Mouse (Mus musculus): ENCODE measurements around the gene Ankrd42. TPM values are rescaled to one million over a fixed set of nuclear protein-coding genes. Genes with fewer than 3 reads are reported as not detected.

Gene Ankrd42
- polyA plus RNA-seq (2012; ENCODE audit: insufficient read depth, insufficient read length, missing spikeins) = 1.2 and 2.5 TPM in 2 replicates

DNA sequence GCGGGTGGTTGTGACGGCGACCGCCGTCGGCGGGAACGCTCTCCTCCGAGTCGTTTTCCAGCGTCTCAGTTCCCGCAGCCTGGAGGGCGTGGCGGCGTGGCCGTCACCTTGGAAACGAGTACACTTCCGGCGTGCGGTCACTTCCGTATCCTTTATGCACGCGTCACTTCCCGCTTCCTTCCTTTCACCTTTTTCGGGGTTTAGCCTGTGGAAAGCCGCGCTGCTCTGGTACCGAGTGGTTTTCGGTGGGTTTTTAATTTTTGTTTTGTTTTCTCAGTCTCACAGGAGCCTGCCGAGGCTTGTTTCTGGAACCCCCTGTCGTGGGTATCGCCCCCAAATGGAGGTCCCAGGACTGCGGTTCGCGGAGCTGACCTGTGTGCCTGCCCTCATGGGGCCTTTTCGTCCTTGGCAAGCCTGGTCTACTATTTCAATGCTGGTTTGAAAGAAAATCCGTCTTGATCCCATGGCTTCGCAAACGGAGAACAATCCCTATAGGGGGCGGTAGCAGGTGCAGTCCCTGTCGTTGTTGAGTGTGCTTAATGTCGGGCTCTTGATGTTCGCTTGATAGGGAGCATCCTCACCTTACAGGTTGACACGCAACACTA lies at the start of gene Ankrd42:
TSS of gene Ankrd42 (minus strand) at position 122 of the 605 bp plus-strand sequence.
- H3K4me1 ChIP-seq (ENCODE audit: control insufficient read depth, insufficient read depth, insufficient read length, low read length) = peaks cover 3% of the 10 kb centered on the region
- peak within 1 kb of the TSS; percentile 93 for H3K27ac ChIP-seq (replicated peaks; ENCODE audit: low read depth, low read length)
- H3K4me3 ChIP-seq (ENCODE audit: insufficient read depth, low read depth, low read length) = peak within 1 kb of the TSS; percentile 77

- Histone ChIP-seq H3K4me3 (ENCODE audit: insufficient read depth, low read depth, low read length) (no peak overlapping the region), H3K4me1 (ENCODE audit: control insufficient read depth, insufficient read depth, insufficient read length, low read length) (no peaks in the 10 kb centered on the region), H3K27ac (replicated peaks; ENCODE audit: low read depth, low read length) (no peak overlapping the region)
These were observed 40.4 kb upstream of the Ankrd42 start for GRCm38 (mm10) chr7:92677346-92677745.

DNA sequence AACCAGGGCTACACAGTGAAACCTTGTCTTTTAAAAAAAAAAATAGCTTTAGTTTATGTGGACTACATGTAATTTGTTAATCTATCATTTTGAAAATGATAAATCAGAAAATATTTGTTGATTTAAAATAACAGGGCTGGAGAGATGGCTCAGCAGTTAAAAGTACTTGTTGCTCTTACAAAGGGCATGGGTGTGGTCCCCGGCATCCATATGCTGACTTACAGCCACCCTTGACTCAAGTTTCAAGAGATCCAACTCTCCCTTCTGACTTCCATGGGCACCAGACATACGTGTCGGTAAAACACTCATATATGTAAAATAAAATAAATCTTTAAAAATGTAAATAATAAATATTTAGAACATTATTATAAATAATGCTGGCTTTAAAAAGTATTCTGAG lies 38.2 kb upstream of the Ankrd42 start:
- Histone ChIP-seq H3K4me3 (ENCODE audit: insufficient read depth, low read depth, low read length) (no peak overlapping the region), H3K27ac (replicated peaks; ENCODE audit: low read depth, low read length) (no peak overlapping the region), H3K4me1 (ENCODE audit: control insufficient read depth, insufficient read depth, insufficient read length, low read length) (no peaks in the 10 kb centered on the region)

DNA sequence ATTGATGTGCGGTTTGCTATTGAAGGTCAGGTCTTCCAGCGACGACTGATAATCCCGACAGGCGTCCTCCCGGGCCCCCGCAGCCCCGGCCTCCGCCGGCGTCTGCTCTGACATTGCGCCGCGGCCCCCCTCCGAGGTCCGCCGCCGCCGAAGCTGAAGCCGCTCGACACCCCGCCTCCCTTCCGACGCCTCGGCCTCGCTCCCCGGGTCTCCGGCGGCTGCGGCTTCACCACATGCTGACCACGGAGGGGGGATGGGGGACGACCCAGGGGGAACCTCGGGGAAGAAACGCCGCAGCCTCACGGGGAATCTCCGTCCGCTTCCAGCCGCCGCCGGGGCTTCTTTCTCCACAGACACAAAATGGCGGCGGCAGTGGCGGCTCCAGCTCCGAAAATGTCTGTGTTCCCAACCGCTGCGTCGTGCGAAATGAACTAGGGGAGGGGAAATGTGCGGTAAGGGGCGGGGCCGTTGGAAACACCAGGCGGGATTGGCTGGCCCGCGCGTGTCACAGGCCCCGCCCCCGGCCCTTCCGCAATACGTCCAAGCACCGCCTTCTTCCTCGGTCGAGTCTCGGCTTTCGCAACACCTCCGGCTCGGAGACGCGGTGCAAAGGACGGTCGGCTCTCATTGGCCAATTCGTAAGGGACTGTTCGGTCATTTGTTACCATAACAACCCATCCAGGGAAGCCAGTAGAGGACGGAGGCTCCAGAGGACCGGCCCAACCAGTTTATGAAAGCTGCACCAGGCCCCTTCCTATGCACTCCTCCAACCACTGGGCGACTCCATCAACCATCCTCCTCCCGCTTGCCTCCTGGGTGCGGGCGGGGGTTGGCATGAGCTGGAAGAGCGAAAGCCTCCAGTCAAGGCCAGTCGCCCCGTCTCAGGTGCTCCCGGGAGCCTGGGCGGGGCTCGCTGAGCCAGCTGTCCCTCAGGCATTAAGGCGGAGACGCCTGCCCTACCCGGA lies 32.8 kb upstream of the Ankrd42 start, which contains the start of gene Pcf11:
TSS of gene Pcf11 (minus strand) at position 428 of the 965 bp plus-strand sequence.
- H3K4me1 ChIP-seq (ENCODE audit: control insufficient read depth, insufficient read depth, insufficient read length, low read length) = no peaks in the 10 kb centered on the region
- peak within 1 kb of the TSS; percentile 82 for H3K4me3 ChIP-seq (ENCODE audit: insufficient read depth, low read depth, low read length)
- peak within 1 kb of the TSS; percentile 93 for H3K27ac ChIP-seq (replicated peaks; ENCODE audit: low read depth, low read length)

DNA sequence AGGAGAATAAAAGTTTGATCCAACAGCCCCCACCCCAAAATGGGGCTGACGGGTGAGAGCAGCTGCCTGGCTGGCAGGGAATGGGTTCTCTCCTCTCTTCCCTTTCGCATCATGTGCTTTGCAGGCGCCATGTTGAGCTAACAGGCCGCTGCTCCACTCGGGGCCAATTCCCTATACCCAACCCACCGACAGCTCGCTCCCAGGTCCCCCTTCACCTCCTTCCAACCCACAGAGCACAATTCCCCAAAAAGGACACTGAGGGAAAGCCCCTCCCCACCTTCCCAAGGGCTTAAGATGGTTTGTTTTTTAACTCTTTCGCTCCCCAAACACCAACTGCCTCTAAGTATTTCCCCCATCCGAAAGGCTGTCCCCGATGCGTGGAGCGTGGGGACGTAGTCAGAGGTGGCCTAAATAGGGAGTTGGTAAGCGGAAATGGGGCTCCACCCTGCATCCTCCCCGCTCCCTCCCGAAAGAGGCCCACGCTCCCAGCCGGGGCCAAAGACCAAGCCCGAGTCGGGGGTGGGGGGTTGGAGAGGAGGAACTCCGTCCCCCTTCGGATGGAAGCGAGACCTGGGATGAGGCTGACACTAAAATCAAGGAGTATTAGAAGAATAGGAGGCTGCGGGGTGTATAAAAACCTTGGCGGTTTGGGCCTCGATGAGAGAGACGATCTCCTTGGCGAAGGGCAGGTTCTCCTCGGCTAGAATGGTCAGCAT lies 32.0 kb upstream of the Ankrd42 start:
- H3K4me3 ChIP-seq (ENCODE audit: insufficient read depth, low read depth, low read length) = peak overlapping the region; percentile 82
- peak overlapping the region; percentile 93 for H3K27ac ChIP-seq (replicated peaks; ENCODE audit: low read depth, low read length)
- H3K4me1 ChIP-seq (ENCODE audit: control insufficient read depth, insufficient read depth, insufficient read length, low read length) = no peaks in the 10 kb centered on the region

- Histone ChIP-seq H3K4me3 (ENCODE audit: insufficient read depth, low read depth, low read length) (peak overlapping the region; percentile 2), H3K27ac (replicated peaks; ENCODE audit: low read depth, low read length) (no peak overlapping the region), H3K4me1 (ENCODE audit: control insufficient read depth, insufficient read depth, insufficient read length, low read length) (no peaks in the 10 kb centered on the region)
These were observed 29.4 kb upstream of the Ankrd42 start for GRCm38 (mm10) chr7:92666274-92666820.

GRCm38 (mm10) chr7:92658050-92658449 lies 21.1 kb upstream of the Ankrd42 start:
- 0 out of 2 replicates have a peak, but pooled peaks cover 3% of the 10 kb centered on the region for H3K4me1 ChIP-seq (ENCODE audit: control insufficient read depth, insufficient read depth, insufficient read length, low read length)
- no peak overlapping the region for H3K4me3 ChIP-seq (ENCODE audit: insufficient read depth, low read depth, low read length)

GRCm38 (mm10) chr7:92656386-92656785 lies 19.4 kb upstream of the Ankrd42 start:
- 0 out of 2 replicates have a peak, but pooled peaks cover 3% of the 10 kb centered on the region for H3K4me1 ChIP-seq (ENCODE audit: control insufficient read depth, insufficient read depth, insufficient read length, low read length)
- no peak overlapping the region for H3K27ac ChIP-seq (replicated peaks; ENCODE audit: low read depth, low read length)
- no peak overlapping the region for H3K4me3 ChIP-seq (ENCODE audit: insufficient read depth, low read depth, low read length)

More at GRCm38 (mm10) chr7:92658050-92658449, 21.1 kb upstream of the Ankrd42 start:
- no peak overlapping the region for H3K27ac ChIP-seq (replicated peaks; ENCODE audit: low read depth, low read length)

GRCm38 (mm10) chr7:92653329-92653728 lies 16.4 kb upstream of the Ankrd42 start:
- 0 out of 2 replicates have a peak, but pooled peaks cover 3% of the 10 kb centered on the region for H3K4me1 ChIP-seq (ENCODE audit: control insufficient read depth, insufficient read depth, insufficient read length, low read length)
- no peak overlapping the region for H3K4me3 ChIP-seq (ENCODE audit: insufficient read depth, low read depth, low read length)
- H3K27ac ChIP-seq (replicated peaks; ENCODE audit: low read depth, low read length) = no peak overlapping the region

GRCm38 (mm10) chr7:92647790-92648189 lies 10.8 kb upstream of the Ankrd42 start:
- Histone ChIP-seq H3K27ac (replicated peaks; ENCODE audit: low read depth, low read length) (no peak overlapping the region), H3K4me1 (ENCODE audit: control insufficient read depth, insufficient read depth, insufficient read length, low read length) (no peaks in the 10 kb centered on the region), H3K4me3 (ENCODE audit: insufficient read depth, low read depth, low read length) (no peak overlapping the region)

- H3K27ac ChIP-seq (replicated peaks; ENCODE audit: low read depth, low read length) = no peak overlapping the region
- H3K4me3 ChIP-seq (ENCODE audit: insufficient read depth, low read depth, low read length) = no peak overlapping the region
These were observed 5.4 kb upstream of the Ankrd42 start for GRCm38 (mm10) chr7:92642358-92642757.

DNA sequence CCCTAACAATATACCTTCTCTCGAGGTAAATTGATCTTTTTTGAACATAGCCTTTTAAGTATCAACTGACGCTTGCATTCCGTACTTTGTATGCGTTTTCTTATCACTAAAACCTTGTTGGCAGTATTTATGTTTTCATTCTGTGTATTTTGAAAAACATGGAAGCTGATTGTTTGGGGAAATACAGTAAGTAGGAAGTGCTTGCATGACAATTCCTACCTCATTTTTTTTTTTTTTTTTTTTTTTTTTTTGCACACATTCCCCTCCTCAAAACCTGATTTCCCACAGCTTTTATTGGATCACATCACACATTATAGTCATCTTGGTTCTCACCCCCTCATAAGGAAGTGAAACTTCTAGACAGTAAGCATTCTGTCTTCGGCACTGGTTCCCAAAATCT lies 1.1 kb upstream of the Ankrd42 start:
- Histone ChIP-seq H3K4me1 (ENCODE audit: control insufficient read depth, insufficient read depth, insufficient read length, low read length) (peaks cover 3% of the 10 kb centered on the region), H3K27ac (replicated peaks; ENCODE audit: low read depth, low read length) (no peak overlapping the region), H3K4me3 (ENCODE audit: insufficient read depth, low read depth, low read length) (no peak overlapping the region)

More at GRCm38 (mm10) chr7:92642358-92642757, 5.4 kb upstream of the Ankrd42 start:
- no peaks in the 10 kb centered on the region for H3K4me1 ChIP-seq (ENCODE audit: control insufficient read depth, insufficient read depth, insufficient read length, low read length)

DNA sequence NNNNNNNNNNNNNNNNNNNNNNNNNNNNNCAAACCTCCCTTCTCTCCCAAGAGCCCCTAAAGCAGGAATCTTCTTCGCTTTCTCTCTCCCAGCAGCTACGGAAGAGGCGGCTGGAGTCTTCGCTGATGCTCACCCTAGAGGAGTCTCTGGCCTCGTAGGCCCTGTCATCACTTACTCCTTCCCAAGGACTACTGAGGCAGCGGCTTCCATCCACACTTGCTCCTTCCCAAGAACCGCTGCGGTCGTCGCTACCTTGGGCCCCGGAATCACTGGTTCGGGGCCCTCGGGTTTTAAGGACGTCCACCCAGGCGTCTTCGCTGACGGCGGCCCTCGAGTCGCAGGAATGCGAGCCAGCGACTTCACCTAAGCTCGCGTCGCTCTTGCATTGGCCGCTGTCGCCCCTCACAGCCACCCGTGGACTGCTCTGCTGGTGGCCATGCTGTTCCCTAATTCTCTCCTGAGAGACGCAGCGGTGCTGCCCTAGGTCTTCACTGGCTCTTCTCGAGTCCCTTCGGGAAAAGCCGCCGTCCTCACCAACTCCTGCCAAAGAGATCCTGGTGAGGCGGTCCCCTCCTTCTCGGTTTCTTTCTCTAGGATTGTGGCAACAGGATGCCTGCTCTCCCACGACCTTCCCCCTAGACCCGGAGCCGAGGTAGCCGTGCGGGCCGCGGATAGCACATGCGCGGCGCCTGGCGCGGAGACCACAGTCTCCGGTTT lies 489 bp downstream of the Ankrd42 start:
- peaks cover 3% of the 10 kb centered on the region for H3K4me1 ChIP-seq (ENCODE audit: control insufficient read depth, insufficient read depth, insufficient read length, low read length)
- peak overlapping the region; percentile 77 for H3K4me3 ChIP-seq (ENCODE audit: insufficient read depth, low read depth, low read length)
- no peak overlapping the region; the same call in 1 of the 2 replicates for H3K27ac ChIP-seq (replicated peaks; ENCODE audit: low read depth, low read length)

DNA sequence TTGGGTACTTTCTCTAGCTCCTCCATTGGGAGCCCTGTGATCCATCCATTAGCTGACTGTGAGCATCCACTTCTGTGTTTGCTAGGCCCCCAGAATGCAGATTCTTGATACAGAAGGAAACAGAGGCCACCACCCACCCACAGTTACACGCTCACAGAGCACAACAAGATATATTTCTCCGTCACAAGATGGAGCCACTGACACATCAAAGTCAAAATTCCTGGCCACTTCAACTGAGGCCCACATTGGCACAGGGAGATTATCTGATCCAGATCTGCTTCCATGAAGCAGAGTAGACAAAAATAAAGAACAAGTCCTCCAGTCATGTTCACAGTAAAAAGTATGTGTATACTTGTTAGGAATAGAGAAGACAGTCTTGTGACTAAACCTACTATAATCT lies 6.8 kb downstream of the Ankrd42 start:
- H3K4me3 ChIP-seq (ENCODE audit: insufficient read depth, low read depth, low read length) = no peak overlapping the region
- no peaks in the 10 kb centered on the region for H3K4me1 ChIP-seq (ENCODE audit: control insufficient read depth, insufficient read depth, insufficient read length, low read length)
- H3K27ac ChIP-seq (replicated peaks; ENCODE audit: low read depth, low read length) = no peak overlapping the region
